Mouse (Mus musculus): ENCODE results near the gene Prpf3.
"Not testable (repeated sequence)": the region's sequence is repeated elsewhere in the genome, so short reads cannot be mapped to it uniquely, and the experiment has no call there.

The Prpf3 gene

GRCm38 (mm10) chr3:95818571-95819288 is 37.0 kb downstream of the Prpf3 start, which contains the start of gene Rprd2:
Gene Rprd2, minus strand, starts transcription at chr3:95818863.
- peak; percentile 91 for DNase-seq

GRCm38 (mm10) chr3:95818026-95818511 is 37.6 kb downstream of the Prpf3 start:
- DNase-seq: peak; percentile 62

DNA sequence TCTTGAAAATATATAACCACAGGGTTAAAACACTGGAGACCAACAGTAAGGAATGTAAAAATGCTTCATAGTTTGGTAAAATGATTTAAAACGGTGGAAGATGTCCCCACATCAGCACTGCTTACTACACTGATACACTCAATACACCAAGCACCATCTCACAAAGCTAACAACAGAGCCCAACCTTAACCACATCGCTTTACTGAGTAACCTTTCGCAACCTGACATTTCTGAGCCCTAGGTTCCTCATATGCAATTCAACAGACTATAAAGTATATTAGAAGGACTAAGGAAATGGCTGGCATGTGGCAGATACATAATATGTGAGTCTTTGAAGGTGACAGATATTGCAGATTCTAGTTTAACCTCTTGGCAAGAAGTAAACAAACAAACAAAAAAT is 39.0 kb downstream of the Prpf3 start:
- no peak for DNase-seq

DNA sequence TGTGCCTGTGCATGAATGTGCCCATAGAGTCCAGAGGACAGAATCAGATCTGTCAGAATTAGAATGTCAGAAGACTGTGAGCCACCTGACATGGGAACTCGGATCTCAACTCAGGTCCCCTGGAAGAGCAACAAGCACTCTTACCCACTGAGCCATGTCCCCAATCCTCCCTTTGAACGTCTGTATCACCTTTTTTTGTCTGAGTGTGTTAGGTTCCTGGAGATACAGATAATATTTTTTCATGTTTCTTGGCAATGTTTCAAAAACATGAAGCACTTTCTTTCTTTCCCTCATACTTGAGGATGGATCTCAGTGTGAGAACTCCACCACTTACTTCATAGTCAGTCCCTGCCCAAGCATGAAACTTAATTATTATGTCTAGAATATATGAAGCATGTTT is 47.3 kb downstream of the Prpf3 start:
- DNase-seq: no peak

GRCm38 (mm10) chr3:95807630-95808029 is 48.1 kb downstream of the Prpf3 start:
- DNase-seq: not testable (repeated sequence)

- DNase-seq: no peak
These were observed 49.0 kb downstream of the Prpf3 start for GRCm38 (mm10) chr3:95806677-95807076.

GRCm38 (mm10) chr3:95803851-95804250 is 51.8 kb downstream of the Prpf3 start:
- no peak for DNase-seq

DNA sequence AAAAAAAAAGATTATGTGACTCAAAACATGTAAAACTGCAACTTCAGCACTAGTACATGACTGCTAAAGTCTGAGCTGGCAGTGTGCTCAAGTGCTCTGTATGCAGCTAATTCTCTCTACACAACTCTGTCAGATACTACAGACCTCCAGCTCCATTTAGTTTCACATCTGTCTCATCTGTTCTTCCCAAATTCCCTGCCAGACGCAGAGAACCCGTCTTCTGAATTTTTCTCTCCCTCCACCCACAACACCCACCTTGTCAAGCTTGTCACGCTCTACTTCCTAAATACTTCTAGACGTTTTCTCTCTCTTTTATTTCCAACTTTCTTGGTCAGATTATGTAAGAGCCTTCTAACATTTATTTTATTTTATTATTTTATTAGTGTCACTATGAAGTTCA is 56.9 kb downstream of the Prpf3 start:
- no peak for DNase-seq

- no peak for DNase-seq
These were observed 61.4 kb downstream of the Prpf3 start for GRCm38 (mm10) chr3:95794299-95794698.

DNA sequence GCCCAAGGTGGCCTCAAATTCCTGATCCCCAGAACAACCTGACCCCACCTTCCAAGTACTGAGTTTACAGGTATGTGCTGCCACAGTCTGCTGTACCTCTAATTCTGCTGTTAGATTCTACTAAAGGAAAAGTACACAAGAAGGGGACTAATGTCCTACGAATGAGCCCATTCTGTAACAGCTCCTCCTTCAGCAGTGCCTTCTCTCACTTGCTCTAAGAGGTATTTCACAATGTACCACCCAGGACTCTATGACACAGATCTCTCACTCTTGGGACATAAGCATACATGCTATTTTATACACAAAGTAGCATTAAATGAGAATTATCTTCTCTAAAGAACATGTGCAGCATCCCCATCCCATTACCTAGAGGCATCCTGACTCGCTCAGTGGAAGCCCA is 62.0 kb downstream of the Prpf3 start:
- no peak for DNase-seq

- no peak for DNase-seq
These were observed 70.2 kb downstream of the Prpf3 start for GRCm38 (mm10) chr3:95785501-95785900.
